Mouse (Mus musculus) neutrophil, adult 5-6 weeks (primary cell): ENCODE data around the gene Aym1. TPM values are rescaled to one million over a fixed set of nuclear protein-coding genes. Genes with fewer than 3 reads are reported as not detected.

Experiments
- ATAC-seq: fragments of 151-379, 151-347 bp; 2 replicates; pipeline ENCODE4 v1.8.0; 2017; ENCODE audit warnings: mild to moderate bottlenecking, moderate TSS enrichment; ENCODE audit not compliant: insufficient number of reproducible peaks, poor library complexity, low FRiP score, severe bottlenecking; ENCODE audit errors: extremely low read depth
- total RNA-seq: library from RNA; stranded (forward); fragments of 200-1000 nt; gene quantifications from 2 replicates; pipeline ENCODE4 v1.2.3, GENCODE M21; 2017

Gene Aym1
- total RNA-seq, 1 experiment from 2014 or later, result not detected

GRCm38 (mm10) chr5:113393766-113394165 is 36.7 kb downstream of the Aym1 start:
- ATAC-seq, result no peak

DNA sequence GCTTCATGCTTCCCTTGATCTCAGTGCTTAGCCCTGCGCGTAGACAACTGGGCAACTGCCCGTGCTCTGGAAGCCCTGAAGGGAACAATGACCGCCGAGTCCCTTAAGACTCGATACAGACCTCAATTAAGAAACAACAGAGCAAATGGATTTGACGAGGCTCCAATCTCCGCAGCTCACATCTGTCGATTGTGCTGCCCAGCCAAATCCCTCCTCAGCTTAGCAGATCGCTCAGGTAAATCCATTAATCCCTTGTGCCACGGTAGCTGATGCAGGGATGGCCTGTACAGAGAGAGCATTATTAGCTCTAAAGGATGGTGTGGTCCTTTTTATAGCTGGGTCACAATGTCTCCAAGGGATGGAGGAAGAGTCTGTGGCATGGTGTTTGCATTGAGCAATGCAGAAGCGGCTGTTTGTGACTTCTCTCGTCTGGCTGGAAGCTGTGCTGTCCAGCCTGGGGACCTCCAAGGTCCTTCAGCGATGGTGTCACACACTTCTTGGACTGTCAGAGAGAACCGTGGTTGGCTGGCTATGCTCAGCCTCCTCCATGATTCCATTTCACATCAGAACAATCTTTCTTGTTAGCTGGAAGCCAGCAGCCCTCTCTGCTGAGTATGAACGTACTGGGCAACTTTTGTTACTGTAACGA is 39.3 kb downstream of the Aym1 start:
- ATAC-seq, result no peak

- ATAC-seq, result no peak
Measured at GRCm38 (mm10) chr5:113397443-113398317, 40.6 kb downstream of the Aym1 start.

DNA sequence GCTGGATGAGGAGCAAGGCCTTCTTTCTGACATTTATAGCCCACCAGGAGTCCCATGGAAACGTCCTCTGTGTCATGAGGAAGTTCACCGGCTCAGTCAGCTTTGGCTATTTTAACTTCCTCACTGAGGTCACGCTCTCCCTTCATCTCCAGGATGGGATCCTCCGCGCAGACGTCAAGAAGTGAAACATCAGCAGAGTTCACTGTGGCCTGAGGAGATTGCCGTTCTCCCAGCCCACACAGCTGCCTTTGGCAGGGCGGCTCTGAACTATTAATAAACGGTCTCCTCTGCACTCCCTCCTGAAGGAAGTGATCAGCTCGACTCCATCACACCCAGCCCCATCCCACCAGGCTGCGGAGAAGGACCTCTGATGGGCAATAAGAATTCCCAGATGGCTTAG is 45.6 kb downstream of the Aym1 start:
- no peak for ATAC-seq

DNA sequence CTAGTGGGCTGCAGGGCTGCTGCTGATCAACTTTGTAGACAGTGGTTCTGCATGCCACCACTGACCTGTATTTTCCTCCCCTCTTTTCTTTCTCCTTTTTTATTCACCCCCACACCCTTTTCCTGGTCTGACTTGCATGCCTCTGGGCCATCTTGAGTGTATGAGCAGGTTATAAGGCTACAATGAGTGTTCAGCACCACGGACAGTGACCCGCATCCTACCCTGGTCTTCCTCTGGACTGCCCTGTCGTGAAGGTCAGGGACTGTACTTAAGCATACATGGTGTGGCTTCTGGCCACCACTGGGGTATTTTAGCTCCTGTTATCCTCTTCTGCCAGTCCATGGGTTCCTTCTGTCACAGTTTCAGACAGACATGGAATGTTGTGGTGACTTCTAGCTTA is 50.3 kb downstream of the Aym1 start:
- no peak for ATAC-seq

Other genes with a start within 250 kb of the Aym1 start
- gene 2900026A02Rik, start 136.1 kb upstream of the Aym1 start, total RNA-seq, result 0.23 and 0.49 TPM in 2 replicates
- not detected in 2 replicates for gene Tmem211, start 130.4 kb upstream of the Aym1 start, total RNA-seq
- gene Sgsm1, start 46.5 kb upstream of the Aym1 start, total RNA-seq, result not detected in 2 replicates
- gene Wscd2, start 133.0 kb downstream of the Aym1 start, total RNA-seq, result 0.74 and 1.0 TPM in 2 replicates